Mouse (Mus musculus) testis, adult 2 months (tissue): Measurements from ENCODE around the gene Dgcr2.

Experiments
- CTCF ChIP-seq: fragments of 200-500 bp; IDR thresholded peaks from 2 replicates; pipeline ENCODE4 v1.5.1; 2012; ENCODE audit warnings: low read depth, mild to moderate bottlenecking, inconsistent platforms, low read length, moderate library complexity; ENCODE audit not compliant: control insufficient read depth, insufficient read depth, insufficient replicate concordance
- POLR2A ChIP-seq: fragments of 200-500 bp; IDR thresholded peaks from 2 replicates; pipeline ENCODE4 v1.6.1; 2012; ENCODE audit warnings: low read depth, mild to moderate bottlenecking, inconsistent platforms, low read length, moderate library complexity; ENCODE audit not compliant: control insufficient read depth

GRCm38 (mm10) chr16:17922163-17922538 is 23.8 kb upstream of the Dgcr2 start:
- TF ChIP-seq POLR2A: no peak
- TF ChIP-seq CTCF: no peak
